Mouse (Mus musculus) MEL (cell line): ENCODE measurements around the gene Slc39a11. TPM values are rescaled to one million over a fixed set of nuclear protein-coding genes. Genes with fewer than 3 reads are reported as not detected.

ENCODE experiments used
- DNase-seq: peaks from one replicate; pipeline ENCODE4 v3.0.0; 2011; ENCODE audit warnings: low read depth, low spot score
- H3K27ac ChIP-seq: 2 replicates; pipeline ENCODE4 v1.5.1; 2012; ENCODE audit warnings: low read depth, mild to moderate bottlenecking, control low read depth, low read length, moderate library complexity; ENCODE audit not compliant: control insufficient read depth
- H3K27me3 ChIP-seq, 2 experiments: fragments of 150-350 bp in 1 of 2; sonication (generic) in 1 of 2; 2 replicates each; pipeline ENCODE4 v1.6.1; 2012; ENCODE audit warnings: low read length in 2 of 2, mild to moderate bottlenecking in 2 of 2, improper control_type of control experiment in 1 of 2, moderate library complexity in 1 of 2; ENCODE audit not compliant: insufficient read depth in 2 of 2, control insufficient read depth in 1 of 2
- H3K36me3 ChIP-seq, 2 experiments: 2 replicates each; pipeline ENCODE4 v1.6.1; 2012 to 2014; ENCODE audit warnings: low read length in 2 of 2, improper control_type of control experiment in 1 of 2, inconsistent platforms in 1 of 2, mild to moderate bottlenecking in 1 of 2; ENCODE audit not compliant: insufficient read depth in 2 of 2, control insufficient read depth in 1 of 2
- H3K4me1 ChIP-seq, 2 experiments: fragments of 150-350 bp in 1 of 2; sonication (generic) in 1 of 2; 2 replicates each; pipeline ENCODE4 v1.6.1; 2012; ENCODE audit warnings: low read length in 2 of 2, improper control_type of control experiment in 1 of 2, mild to moderate bottlenecking in 1 of 2; ENCODE audit not compliant: insufficient read depth in 2 of 2, control insufficient read depth in 1 of 2
- H3K4me3 ChIP-seq, 2 experiments: fragments of 150-350 bp in 1 of 2; sonication (generic) in 1 of 2; 2 replicates each; pipeline ENCODE4 v1.5.1; 2012; ENCODE audit warnings: low read depth in 2 of 2, low read length in 2 of 2, mild to moderate bottlenecking in 2 of 2, moderate library complexity in 2 of 2, control low read depth in 1 of 2, improper control_type of control experiment in 1 of 2; ENCODE audit not compliant: control insufficient read depth in 1 of 2, insufficient read depth in 1 of 2
- H3K79me2 ChIP-seq: 2 replicates; pipeline ENCODE4 v1.6.1; 2012; ENCODE audit warnings: mild to moderate bottlenecking, low read length, moderate library complexity; ENCODE audit not compliant: control insufficient read depth, poor library complexity, insufficient read depth
- H3K9ac ChIP-seq: 2 replicates; pipeline ENCODE4 v1.6.1; 2012; ENCODE audit warnings: low read depth, mild to moderate bottlenecking, control low read depth, low read length, moderate library complexity; ENCODE audit not compliant: control insufficient read depth, poor library complexity, severe bottlenecking
- H3K9me3 ChIP-seq: fragments of 150-350 bp; sonication (generic); replicated peaks from 2 replicates; pipeline ENCODE4 v1.6.1; 2012; ENCODE audit warnings: mild to moderate bottlenecking, low read length, improper control_type of control experiment, moderate library complexity; ENCODE audit not compliant: insufficient read depth
- CTCF ChIP-seq, 3 experiments: IDR thresholded peaks in 2 of 3; conservative IDR thresholded peaks in 1 of 3; 2 replicates each; pipeline ENCODE4 v1.5.1; 2011 to 2012; ENCODE audit warnings: low read length in 3 of 3, low read depth in 2 of 3, mild to moderate bottlenecking in 2 of 3, improper control_type of control experiment in 1 of 3, inconsistent platforms in 1 of 3, mixed read lengths in 1 of 3, moderate library complexity in 1 of 3; ENCODE audit not compliant: control insufficient read depth in 1 of 3, insufficient read depth in 1 of 3, poor library complexity in 1 of 3, severe bottlenecking in 1 of 3
- ELF1 ChIP-seq: IDR thresholded peaks from 2 replicates; pipeline ENCODE4 v1.6.1; 2014; ENCODE audit warnings: low read depth, mild to moderate bottlenecking, inconsistent platforms, low read length, improper control_type of control experiment, moderate library complexity
- ETS1 ChIP-seq: IDR thresholded peaks from 2 replicates; pipeline ENCODE4 v1.6.1; 2012; ENCODE audit warnings: low read depth, mild to moderate bottlenecking, inconsistent platforms, low read length, improper control_type of control experiment, moderate library complexity
- GATA1 ChIP-seq: IDR thresholded peaks from 2 replicates; pipeline ENCODE4 v1.6.1; 2011; ENCODE audit warnings: low read depth, low read length, improper control_type of control experiment
- HCFC1 ChIP-seq: IDR thresholded peaks from 2 replicates; pipeline ENCODE4 v1.6.1; 2012; ENCODE audit warnings: low read depth, mild to moderate bottlenecking, inconsistent platforms, low read length, improper control_type of control experiment, moderate library complexity
- JUND ChIP-seq: IDR thresholded peaks from 2 replicates; pipeline ENCODE4 v1.6.1; 2011; ENCODE audit warnings: low read depth, mild to moderate bottlenecking, improper control_type of control experiment, low read length
- MAFK ChIP-seq: IDR thresholded peaks from 2 replicates; pipeline ENCODE4 v1.6.1; 2011; ENCODE audit warnings: low read depth, mild to moderate bottlenecking, low read length, improper control_type of control experiment, borderline replicate concordance
- MAX ChIP-seq: IDR thresholded peaks from 2 replicates; pipeline ENCODE4 v1.6.1; 2011; ENCODE audit warnings: low read length, improper control_type of control experiment
- MAZ ChIP-seq: IDR thresholded peaks from 2 replicates; pipeline ENCODE4 v1.6.1; 2012; ENCODE audit warnings: low read depth, mild to moderate bottlenecking, inconsistent platforms, low read length, improper control_type of control experiment
- MYC ChIP-seq: IDR thresholded peaks from 2 replicates; pipeline ENCODE4 v1.6.1; 2011; ENCODE audit warnings: low read depth, mild to moderate bottlenecking, low read length, improper control_type of control experiment, moderate library complexity
- NRF1 ChIP-seq: IDR thresholded peaks from 2 replicates; pipeline ENCODE4 v1.6.1; 2014; ENCODE audit warnings: low read depth, mild to moderate bottlenecking, inconsistent platforms, low read length, improper control_type of control experiment, moderate library complexity; ENCODE audit not compliant: poor library complexity, insufficient read depth, severe bottlenecking
- POLR2AphosphoS2 ChIP-seq: IDR thresholded peaks from 2 replicates; pipeline ENCODE4 v1.6.1; 2011; ENCODE audit warnings: low read length, improper control_type of control experiment
- POLR2AphosphoS5 ChIP-seq: IDR thresholded peaks from 2 replicates; pipeline ENCODE4 v1.6.1; 2012; ENCODE audit warnings: low read depth, borderline replicate concordance, mild to moderate bottlenecking, inconsistent platforms, low read length, moderate library complexity, mixed read lengths
- RCOR1 ChIP-seq: IDR thresholded peaks from 2 replicates; pipeline ENCODE4 v1.6.1; 2012; ENCODE audit warnings: low read depth, mild to moderate bottlenecking, inconsistent platforms, low read length, improper control_type of control experiment
- TCF12 ChIP-seq: IDR thresholded peaks from 2 replicates; pipeline ENCODE4 v1.6.1; 2014; ENCODE audit warnings: low read depth, mild to moderate bottlenecking, inconsistent platforms, low read length, improper control_type of control experiment, moderate library complexity
- USF1 ChIP-seq: IDR thresholded peaks from 2 replicates; pipeline ENCODE4 v1.6.1; 2014; ENCODE audit warnings: low read depth, mild to moderate bottlenecking, inconsistent platforms, low read length, improper control_type of control experiment, moderate library complexity
- USF2 ChIP-seq, 2 experiments: IDR thresholded peaks; 2 replicates each; pipeline ENCODE4 v1.6.1; 2011 to 2012; ENCODE audit warnings: improper control_type of control experiment in 2 of 2, low read length in 2 of 2, borderline replicate concordance in 1 of 2, inconsistent platforms in 1 of 2, low read depth in 1 of 2, mild to moderate bottlenecking in 1 of 2; ENCODE audit not compliant: insufficient read depth in 1 of 2
- ZKSCAN1 ChIP-seq: IDR thresholded peaks from 2 replicates; pipeline ENCODE4 v1.6.1; 2012; ENCODE audit warnings: low read depth, mild to moderate bottlenecking, inconsistent platforms, low read length, improper control_type of control experiment, moderate library complexity
- ZMIZ1 ChIP-seq: IDR thresholded peaks from 2 replicates; pipeline ENCODE4 v1.6.1; 2012; ENCODE audit warnings: low read depth, mild to moderate bottlenecking, inconsistent platforms, low read length, improper control_type of control experiment, moderate library complexity
- polyA plus RNA-seq, 2 experiments: library from polyadenylated mRNA; stranded (reverse) in 1 of 2; unstranded in 1 of 2; fragments of >175 nt in 1 of 2; fragments of >200 nt in 1 of 2; gene quantifications; 2 replicates each; pipeline versions ENCODE4 v1.2.1 to v1.2.4; 2012; ENCODE audit warnings: low replicate concordance in 2 of 2, low read depth in 1 of 2; ENCODE audit not compliant: insufficient read length in 2 of 2, insufficient read depth in 1 of 2, missing spikeins in 1 of 2
- total RNA-seq: library from RNA; depleted of rRNA; stranded (reverse); fragments of 300-350 nt; gene quantifications from 2 replicates; pipeline ENCODE4 v1.2.3, GENCODE M21; 2012

Slc39a11 gene
- total and polyA plus RNA-seq, 3 experiments: 34.2 to 45.6 TPM; not detected in 1

DNA sequence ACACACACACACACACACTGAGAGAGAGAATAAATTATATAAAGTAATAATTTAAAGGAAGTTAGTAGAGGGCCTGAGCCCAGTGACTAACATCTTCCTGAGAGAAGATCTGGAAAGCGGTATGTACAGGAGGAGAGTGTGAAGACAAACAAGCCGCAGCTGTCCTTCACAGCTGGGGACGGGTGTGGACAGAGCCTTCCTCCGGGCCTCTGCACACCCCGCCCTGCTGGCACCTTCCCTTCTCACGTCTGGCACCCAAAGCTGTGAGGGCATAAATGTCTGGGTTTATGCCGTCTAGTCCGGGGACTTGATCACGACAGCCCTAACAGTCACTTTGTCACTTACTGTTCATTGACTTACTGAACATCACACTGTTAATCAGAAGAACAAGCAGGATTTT, 173.2 kb downstream of the Slc39a11 start:
- Histone ChIP-seq H3K36me3 (no peaks in the 10 kb centered on the region), H3K9ac (no peak overlapping the region), H3K27me3 (no peaks in the 10 kb centered on the region)
- DNase-seq: no peak
- no peak for TF ChIP-seq USF1
- TF ChIP-seq ETS1: no peak
- no peak for TF ChIP-seq MAZ
- TF ChIP-seq ZKSCAN1: no peak
- no peak for TF ChIP-seq ELF1
- TF ChIP-seq NRF1: no peak
- no peak for TF ChIP-seq MAFK
- TF ChIP-seq MYC: no peak
- TF ChIP-seq CTCF (IDR thresholded peaks at IDR 0.05 in 2 of 3, conservative IDR thresholded peaks at IDR 0.05 in 1 of 3; ENCODE audit: control insufficient read depth in 1 of 3, insufficient read depth in 1 of 3, low read depth in 2 of 3, low read length in 3 of 3, poor library complexity in 1 of 3, severe bottlenecking in 1 of 3): no peak
- no peak for TF ChIP-seq JUND
- TF ChIP-seq TCF12: no peak
- TF ChIP-seq POLR2AphosphoS2: no peak
- TF ChIP-seq HCFC1: no peak
- TF ChIP-seq RCOR1: no peak
- TF ChIP-seq ZMIZ1: no peak
- TF ChIP-seq POLR2AphosphoS5: no peak
- TF ChIP-seq, all 39 proteins: peak for 0
- no peak overlapping the region for H3K4me3 ChIP-seq
- no peaks in the 10 kb centered on the region for H3K4me1 ChIP-seq
- no peaks in the 10 kb centered on the region for H3K9me3 ChIP-seq
- no peaks in the 10 kb centered on the region for H3K79me2 ChIP-seq
- H3K27ac ChIP-seq: no peak overlapping the region

DNA sequence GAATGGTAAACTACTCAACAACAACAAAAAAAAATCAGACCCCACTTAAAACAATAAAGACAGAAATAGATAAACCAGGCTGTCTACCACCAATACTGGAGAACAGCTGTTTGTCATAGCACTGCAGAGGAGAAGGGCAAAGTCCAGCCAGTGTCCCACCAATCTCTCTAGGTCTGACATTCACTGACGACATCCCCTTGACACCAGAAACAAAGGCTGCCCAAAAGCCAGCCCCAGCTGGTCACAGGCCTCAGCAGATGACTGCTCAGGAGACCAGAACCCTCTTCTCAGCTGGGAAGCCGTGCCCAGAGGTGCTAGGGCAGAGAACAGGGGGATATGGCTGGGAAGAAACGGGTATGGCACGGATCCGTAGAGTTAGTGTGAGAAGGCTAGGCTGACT, 174.4 kb downstream of the Slc39a11 start:
- TF ChIP-seq JUND (no peak), POLR2AphosphoS5 (no peak), ZMIZ1 (no peak), MAX (no peak), NRF1 (no peak), ZKSCAN1 (no peak), USF2 (IDR thresholded peaks at IDR 0.05; ENCODE audit: borderline replicate concordance in 1 of 2, insufficient read depth in 1 of 2, low read depth in 1 of 2, low read length in 2 of 2) (no peak), GATA1 (no peak)
- TF ChIP-seq, all 39 proteins: peak for 0
- Histone ChIP-seq H3K27ac (no peak overlapping the region), H3K9me3 (no peaks in the 10 kb centered on the region), H3K36me3 (peaks cover 0 to 3% of the 10 kb centered on the region in 2 experiments; a peak in 1 of 4 replicates), H3K4me1 (peaks cover 2 to 6% of the 10 kb centered on the region in 2 experiments; a peak in 3 of 4 replicates), H3K27me3 (no peaks in the 10 kb centered on the region), H3K79me2 (no peaks in the 10 kb centered on the region), H3K9ac (no peak overlapping the region), H3K4me3 (no peak overlapping the region)
- no peak for DNase-seq
